Mouse (Mus musculus) liver, embryonic 15.5 days (tissue): ENCODE results near the gene Epha8. TPM values are rescaled to one million over a fixed set of nuclear protein-coding genes. Genes with fewer than 3 reads are reported as not detected.
A peak's percentile ranks its signal among the peaks of the same experiment; 100 is the strongest.

Source experiments
- ATAC-seq: fragments of 200-750 bp; cut with Nextera tagmentation; 2 replicates; pipeline ENCODE4 v1.8.0; 2017; ENCODE audit warnings: moderate number of reproducible peaks, mild to moderate bottlenecking, moderate library complexity; ENCODE audit not compliant: insufficient read depth
- H3K27ac ChIP-seq: fragments of 300-500 bp; sonication (generic); replicated peaks from 2 replicates; pipeline ENCODE4 v1.5.1; 2015; ENCODE audit warnings: mild to moderate bottlenecking, inconsistent platforms
- H3K27me3 ChIP-seq: fragments of 300-500 bp; sonication (generic); 2 replicates; pipeline ENCODE4 v1.6.1; 2015; ENCODE audit warnings: mild to moderate bottlenecking, inconsistent platforms
- H3K36me3 ChIP-seq: fragments of 300-500 bp; sonication (generic); replicated peaks from 2 replicates; pipeline ENCODE4 v1.6.1; 2015; ENCODE audit warnings: moderate library complexity, mild to moderate bottlenecking, inconsistent platforms
- H3K4me1 ChIP-seq: fragments of 300-500 bp; sonication (generic); replicated peaks from 2 replicates; pipeline ENCODE4 v1.6.1; 2015; ENCODE audit warnings: inconsistent platforms
- H3K4me2 ChIP-seq: fragments of 300-500 bp; sonication (generic); 2 replicates; pipeline ENCODE4 v1.6.1; 2015; ENCODE audit warnings: moderate library complexity, mild to moderate bottlenecking, inconsistent platforms
- H3K4me3 ChIP-seq: fragments of 300-500 bp; sonication (generic); replicated peaks from 2 replicates; pipeline ENCODE4 v1.5.1; 2015; ENCODE audit warnings: mild to moderate bottlenecking, inconsistent platforms
- H3K9ac ChIP-seq: fragments of 300-500 bp; sonication (generic); 2 replicates; pipeline ENCODE4 v1.6.1; 2015; ENCODE audit warnings: moderate library complexity, mild to moderate bottlenecking, inconsistent platforms
- H3K9me3 ChIP-seq: fragments of 300-500 bp; sonication (generic); replicated peaks from 2 replicates; pipeline ENCODE4 v1.6.1; 2016; ENCODE audit warnings: inconsistent platforms
- WGBS: fragments of 180-500 bp; shearing (Covaris S2); methylation state at CpG from one replicate; pipeline ENCODE4 v1.1.7; 2015; ENCODE audit warnings: mixed read lengths; ENCODE audit not compliant: insufficient replicate concordance; 5-methylcytosine and 5-hydroxymethylcytosine counted together
- polyA plus RNA-seq: library from polyadenylated mRNA; unstranded; fragments of >200 nt; fragmentation: Nextera tagmentation; extraction: Ambion mirVana; gene quantifications from 2 replicates; pipeline ENCODE4 v1.2.1, GENCODE M21; 2015

Epha8 gene
- polyA plus RNA-seq = 0.25 and 0.33 TPM in 2 replicates

- no peak for ATAC-seq
- Histone ChIP-seq H3K27me3 (peaks cover 84% of the 10 kb centered on the region), H3K4me3 (peak within 1 kb of the TSS; percentile 14; the same call in 1 of the 2 replicates), H3K4me1 (no peaks in the 10 kb centered on the region), H3K9me3 (no peaks in the 10 kb centered on the region), H3K36me3 (no peaks in the 10 kb centered on the region), H3K27ac (no peak within 1 kb of the TSS), H3K9ac (no peak within 1 kb of the TSS), H3K4me2 (peak within 1 kb of the TSS; percentile 43)
- whole genome bisulfite sequencing = 2% methylated on average over 45 of the region's 75 CpGs
Measured at GRCm38 (mm10) chr4:136956751-136957446, at the start of gene Epha8. TSS of gene Epha8 (minus strand) at chr4:136956816.

GRCm38 (mm10) chr4:137001825-137002224 lies 45.2 kb upstream of the Epha8 start:
- Histone ChIP-seq H3K4me3 (no peak overlapping the region), H3K27ac (no peak overlapping the region), H3K36me3 (peaks cover 21% of the 10 kb centered on the region; the same call in 1 of the 2 replicates), H3K27me3 (no peaks in the 10 kb centered on the region), H3K9me3 (no peaks in the 10 kb centered on the region), H3K4me1 (no peaks in the 10 kb centered on the region), H3K4me2 (no peak overlapping the region), H3K9ac (no peak overlapping the region)
- ATAC-seq = no peak
- 68% methylated on average over 3 of the region's 3 CpGs for WGBS

GRCm38 (mm10) chr4:137001020-137001419 lies 44.4 kb upstream of the Epha8 start:
- 86% methylated on average over 7 of the region's 7 CpGs for WGBS

GRCm38 (mm10) chr4:136998371-136998770 lies 41.8 kb upstream of the Epha8 start:
- Histone ChIP-seq H3K9me3 (no peaks in the 10 kb centered on the region), H3K4me1 (no peaks in the 10 kb centered on the region), H3K36me3 (peaks cover 40% of the 10 kb centered on the region; the same call in 1 of the 2 replicates), H3K9ac (no peak overlapping the region), H3K27ac (no peak overlapping the region), H3K4me3 (no peak overlapping the region), H3K27me3 (no peaks in the 10 kb centered on the region), H3K4me2 (no peak overlapping the region)
- no peak for ATAC-seq
- 71% methylated on average over 7 of the region's 7 CpGs for WGBS

More at GRCm38 (mm10) chr4:137001020-137001419, 44.4 kb upstream of the Epha8 start:
- Histone ChIP-seq H3K9me3 (no peaks in the 10 kb centered on the region), H3K4me3 (no peak overlapping the region), H3K27ac (no peak overlapping the region), H3K4me2 (no peak overlapping the region), H3K27me3 (no peaks in the 10 kb centered on the region), H3K4me1 (no peaks in the 10 kb centered on the region), H3K36me3 (peaks cover 23% of the 10 kb centered on the region; the same call in 1 of the 2 replicates), H3K9ac (no peak overlapping the region)
- no peak for ATAC-seq

- Histone ChIP-seq H3K9ac (no peak overlapping the region), H3K36me3 (peaks cover 40% of the 10 kb centered on the region; the same call in 1 of the 2 replicates), H3K4me2 (no peak overlapping the region), H3K27ac (no peak overlapping the region), H3K27me3 (no peaks in the 10 kb centered on the region), H3K9me3 (no peaks in the 10 kb centered on the region), H3K4me3 (no peak overlapping the region), H3K4me1 (no peaks in the 10 kb centered on the region)
- no peak for ATAC-seq
- WGBS = 73% methylated on average over 12 of the region's 12 CpGs
Measured at GRCm38 (mm10) chr4:136997723-136998345, 41.2 kb upstream of the Epha8 start.

- Histone ChIP-seq H3K27me3 (no peaks in the 10 kb centered on the region), H3K4me1 (no peaks in the 10 kb centered on the region), H3K4me2 (no peak overlapping the region), H3K4me3 (no peak overlapping the region), H3K9ac (no peak overlapping the region), H3K36me3 (peaks cover 40% of the 10 kb centered on the region; the same call in 1 of the 2 replicates), H3K9me3 (no peaks in the 10 kb centered on the region), H3K27ac (no peak overlapping the region)
- ATAC-seq = no peak
- WGBS = 68% methylated on average over 7 of the region's 7 CpGs
Measured at GRCm38 (mm10) chr4:136996933-136997332, 40.3 kb upstream of the Epha8 start.

GRCm38 (mm10) chr4:136995361-136995760 lies 38.7 kb upstream of the Epha8 start:
- Histone ChIP-seq H3K4me3 (no peak overlapping the region), H3K4me2 (no peak overlapping the region), H3K36me3 (peaks cover 41% of the 10 kb centered on the region), H3K27ac (no peak overlapping the region), H3K9ac (no peak overlapping the region), H3K9me3 (no peaks in the 10 kb centered on the region), H3K4me1 (no peaks in the 10 kb centered on the region), H3K27me3 (no peaks in the 10 kb centered on the region)
- ATAC-seq = no peak
- 83% methylated on average over 14 of the region's 14 CpGs for WGBS

GRCm38 (mm10) chr4:136981993-136982695 lies 25.5 kb upstream of the Epha8 start:
- Histone ChIP-seq H3K27me3 (peaks cover 7% of the 10 kb centered on the region), H3K9ac (no peak overlapping the region), H3K36me3 (no peaks in the 10 kb centered on the region), H3K4me3 (no peak overlapping the region), H3K27ac (no peak overlapping the region), H3K4me2 (no peak overlapping the region), H3K9me3 (no peaks in the 10 kb centered on the region), H3K4me1 (no peaks in the 10 kb centered on the region; the same call in 1 of the 2 replicates)
- WGBS = 65% methylated on average over 9 of the region's 9 CpGs
- ATAC-seq = no peak

GRCm38 (mm10) chr4:136981347-136981746 lies 24.7 kb upstream of the Epha8 start:
- Histone ChIP-seq H3K27ac (no peak overlapping the region), H3K9ac (no peak overlapping the region), H3K4me1 (no peaks in the 10 kb centered on the region; the same call in 1 of the 2 replicates), H3K27me3 (peaks cover 14% of the 10 kb centered on the region), H3K36me3 (no peaks in the 10 kb centered on the region), H3K4me3 (no peak overlapping the region), H3K4me2 (no peak overlapping the region), H3K9me3 (no peaks in the 10 kb centered on the region)
- ATAC-seq = no peak; the same call in 1 of the 2 replicates
- 35% methylated on average over 12 of the region's 12 CpGs for WGBS

- Histone ChIP-seq H3K27me3 (peaks cover 14% of the 10 kb centered on the region), H3K4me1 (no peaks in the 10 kb centered on the region; the same call in 1 of the 2 replicates), H3K4me2 (no peak overlapping the region), H3K27ac (no peak overlapping the region), H3K9ac (no peak overlapping the region), H3K4me3 (no peak overlapping the region), H3K36me3 (no peaks in the 10 kb centered on the region), H3K9me3 (no peaks in the 10 kb centered on the region)
- ATAC-seq = no peak
- 69% methylated on average over 4 of the region's 4 CpGs for WGBS
Measured at GRCm38 (mm10) chr4:136980921-136981320, 24.3 kb upstream of the Epha8 start.

GRCm38 (mm10) chr4:136977244-136977643 lies 20.6 kb upstream of the Epha8 start:
- Histone ChIP-seq H3K4me1 (no peaks in the 10 kb centered on the region; the same call in 1 of the 2 replicates), H3K27ac (no peak overlapping the region), H3K9me3 (no peaks in the 10 kb centered on the region), H3K4me3 (no peak overlapping the region), H3K9ac (no peak overlapping the region), H3K36me3 (no peaks in the 10 kb centered on the region), H3K4me2 (no peak overlapping the region), H3K27me3 (peaks cover 19% of the 10 kb centered on the region)
- 39% methylated on average over 8 of the region's 8 CpGs for WGBS
- ATAC-seq = no peak
